In the genomic region with DNA sequence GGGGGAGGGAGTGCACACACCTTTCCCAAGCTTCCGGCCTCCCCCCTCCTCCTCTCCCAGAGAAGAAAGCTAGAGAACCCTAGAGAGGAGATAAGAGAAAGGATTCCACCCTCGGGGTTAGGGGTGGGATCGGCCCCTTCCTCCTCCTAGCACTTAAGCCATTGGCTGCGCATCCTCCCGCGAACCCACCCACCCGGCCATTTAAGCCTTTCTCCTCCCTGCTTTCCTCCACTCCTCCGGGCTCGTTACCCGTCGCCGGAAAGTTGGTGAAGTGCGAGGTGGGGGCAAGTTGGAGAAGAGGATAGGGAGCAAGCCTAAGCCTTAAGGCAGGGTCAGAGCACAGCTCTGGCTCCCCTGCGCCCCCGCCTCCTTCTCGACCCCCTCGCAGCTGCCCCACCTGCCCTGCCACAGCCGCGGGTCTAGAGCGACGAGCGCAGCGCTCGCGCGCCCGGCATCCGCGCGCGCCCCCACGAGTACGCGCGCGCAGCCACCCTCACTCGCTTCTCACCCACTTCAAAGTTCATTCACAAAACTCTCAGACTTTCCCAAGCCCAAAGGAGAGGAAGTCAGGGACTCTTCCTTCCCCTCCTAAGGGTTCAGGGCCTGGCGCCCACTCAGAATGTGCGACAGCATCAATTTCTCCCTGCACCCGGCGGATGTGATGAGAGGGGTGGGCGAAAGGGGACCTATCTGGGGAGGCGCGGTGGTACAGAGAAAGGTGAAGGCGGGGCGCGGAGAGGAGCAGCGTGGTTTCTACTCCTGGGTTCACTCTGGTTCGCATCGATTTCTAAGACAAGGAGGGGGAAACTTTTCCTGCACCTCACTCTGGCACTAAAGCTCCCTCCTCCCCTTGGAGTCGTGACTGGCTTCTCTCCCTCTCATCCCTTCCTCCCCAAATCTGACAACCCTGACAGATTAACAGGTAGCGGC, we compare ENCODE assay signal across 7 mouse cellular contexts. TPM values are rescaled to one million over a fixed set of nuclear protein-coding genes. Genes with fewer than 3 reads are reported as not detected.
DNase-seq lines count a peak whose midpoint lies in the region; ATAC-seq lines count a peak whose summit lies in the region.

No protein-coding gene starts in this region.

- 0 out of 2 replicates have a peak, but pooled peaks cover 2% of the 10 kb centered on the region for H3K36me3 ChIP-seq in midbrain, embryonic 10.5 days

- peak overlapping the region; percentile 99 for H3K27ac ChIP-seq in midbrain, embryonic 10.5 days (replicated peaks)

- peak overlapping the region; percentile 91 for H3K4me3 ChIP-seq in midbrain, embryonic 10.5 days

- WGBS in midbrain, embryonic 10.5 days, result under 1% methylated on average over 52 of the region's 52 CpGs

- peak; percentile 62 to 72 for DNase-seq in cerebellum, postnatal 36 days
- DNase-seq in gastrocnemius, postnatal 14 days, result peak; percentile 79
- peak; percentile 72 to 75 for DNase-seq in left cerebral cortex, postnatal 36 days (ENCODE audit: low spot score in 2 of 2)
- DNase-seq in midbrain, embryonic 10.5 days (ENCODE audit: low spot score), result peak; percentile 92
- peak; percentile 66 for DNase-seq in right cerebral cortex, postnatal 4 days

- intact Hi-C loops in gastrocnemius, postnatal 14 days (cut with DNase I; ENCODE audit: low total_unique reads), result no loop called here
- intact Hi-C loops in left cerebral cortex, postnatal 36 days (cut with DNase I), result loop anchor here (1.0 to 10.0 kb wide), 7 partner anchors 57 to 620 kb away; a partner anchor contains a TSS

- peak; percentile 49 for ATAC-seq in activated CD4-positive, CD25-positive, alpha-beta regulatory T cell, adult 4 months
- ATAC-seq in inflammation-experienced regulatory T-cells, adult 6 months, result peak; percentile 61

- no peaks in the 10 kb centered on the region for H3K9me3 ChIP-seq in midbrain, embryonic 10.5 days (replicated peaks)

- peaks cover 37% of the 10 kb centered on the region for H3K4me1 ChIP-seq in midbrain, embryonic 10.5 days

- no peaks in the 10 kb centered on the region for H3K27me3 ChIP-seq in midbrain, embryonic 10.5 days (ENCODE audit: low read depth, poor library complexity, severe bottlenecking)

RNA-seq across cellular contexts. Expression of a gene that starts 2.0 kb away (rescaled TPM):
- polyA plus RNA-seq in activated CD4-positive, CD25-positive, alpha-beta regulatory T cell, adult 4 months (2017; shearing (Covaris generic)), result under 1 TPM; 0.55 to 0.67 TPM
- total RNA-seq in gastrocnemius, postnatal 14 days (2021), result 1 to 10 TPM; 3.3 to 3.5 TPM
- 1 to 10 TPM in 1 of 3 experiments, under 1 TPM in 1, not detected in 1; 0.68 to 2.2 TPM for polyA plus RNA-seq in inflammation-experienced regulatory T-cells, adult 6 months (2017; shearing (Covaris generic))
- total RNA-seq in left cerebral cortex, postnatal 36 days (2021), result 10 to 100 TPM in 1 of 2 experiments, 1 to 10 TPM in 1; 6.2 to 11.9 TPM
- 5.4 and 6.8 TPM in 2 replicates for polyA plus RNA-seq in midbrain, embryonic 10.5 days (2016; fragmentation: Nextera tagmentation; extraction: Ambion mirVana)

Comparison
In these comparisons a context has a peak if more than half of its experiments do, and no peak if none do; other contexts are left out.
1. Peak in every context shown above with its lines: DNase-seq, ATAC-seq, H3K4me3 ChIP-seq and H3K27ac ChIP-seq.